Mouse (Mus musculus): Measurements from ENCODE around the gene Mapk8ip3. TPM values are rescaled to one million over a fixed set of nuclear protein-coding genes. Genes with fewer than 3 reads are reported as not detected.

Gene Mapk8ip3
- polyA plus RNA-seq, 1 experiment from 2014 or later: 90.0 TPM

DNA sequence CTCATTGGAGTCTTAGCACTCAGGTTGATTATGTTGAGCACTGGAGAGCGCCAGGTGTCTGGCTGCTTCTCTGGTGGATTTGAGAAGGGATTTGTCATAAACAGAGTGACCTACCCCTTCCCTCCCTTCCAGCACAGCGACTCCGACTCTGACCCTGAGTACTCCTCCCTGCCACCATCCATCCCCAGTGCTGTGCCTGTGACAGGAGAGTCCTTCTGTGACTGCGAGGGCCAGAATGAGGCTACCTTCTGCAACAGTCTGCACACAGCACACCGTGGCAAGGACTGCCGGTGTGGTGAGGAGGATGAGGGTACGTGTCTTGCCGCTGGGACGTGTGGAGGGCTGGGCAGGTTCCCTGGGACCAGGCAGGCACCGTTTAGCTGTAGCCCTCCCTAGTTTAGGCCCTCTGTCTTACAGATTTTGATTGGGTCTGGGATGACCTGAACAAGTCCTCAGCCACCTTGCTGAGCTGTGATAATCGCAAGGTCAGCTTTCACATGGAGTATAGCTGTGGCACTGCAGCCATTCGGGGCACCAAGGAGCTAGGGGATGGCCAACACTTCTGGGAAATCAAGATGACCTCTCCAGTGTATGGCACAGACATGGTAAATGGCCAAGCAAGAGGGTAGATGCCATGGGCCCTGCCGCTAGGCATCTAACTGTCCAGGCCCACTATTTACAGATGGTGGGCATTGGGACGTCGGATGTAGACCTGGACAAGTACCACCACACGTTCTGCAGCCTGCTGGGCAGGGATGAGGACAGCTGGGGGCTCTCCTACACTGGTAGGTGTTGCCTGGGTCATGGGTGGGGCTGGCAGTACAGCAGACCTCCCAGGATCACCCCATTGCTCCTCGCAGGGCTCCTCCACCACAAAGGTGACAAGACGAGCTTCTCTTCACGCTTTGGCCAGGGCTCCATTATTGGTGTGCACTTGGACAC is 46.4 kb downstream of the Mapk8ip3 start:
- Histone ChIP-seq H3K27ac (ENCODE audit: low read depth, low read length) (no peak overlapping the region), H3K4me1 (ENCODE audit: control insufficient read depth, insufficient read depth, low read depth, low read length) (peaks cover 40% of the 10 kb centered on the region), H3K4me3 (ENCODE audit: low read length) (no peak overlapping the region), H3K4me2 (ENCODE audit: low read length) (no peak overlapping the region), H3K9ac (ENCODE audit: low read depth, low read length) (no peak overlapping the region), H3K9me3 (ENCODE audit: control insufficient read depth, low read length) (no peaks in the 10 kb centered on the region), H3K36me3 (ENCODE audit: control insufficient read depth, insufficient read depth, low read length) (peaks cover 36% of the 10 kb centered on the region), H3K27me3 (replicated peaks; ENCODE audit: control insufficient read depth, insufficient read depth, low read length) (no peaks in the 10 kb centered on the region)
- 85% methylated on average over 19 of the region's 19 CpGs for WGBS
- ATAC-seq: no peak

GRCm38 (mm10) chr17:24888862-24889261 is 47.9 kb downstream of the Mapk8ip3 start:
- peaks cover 36% of the 10 kb centered on the region for H3K36me3 ChIP-seq (ENCODE audit: control insufficient read depth, insufficient read depth, low read length)
- H3K9ac ChIP-seq (ENCODE audit: low read depth, low read length): no peak overlapping the region; the same call in 1 of the 2 replicates
- 90% methylated on average over 3 of the region's 3 CpGs for WGBS
- H3K9me3 ChIP-seq (ENCODE audit: control insufficient read depth, low read length): no peaks in the 10 kb centered on the region
- no peaks in the 10 kb centered on the region for H3K27me3 ChIP-seq (replicated peaks; ENCODE audit: control insufficient read depth, insufficient read depth, low read length)
- H3K4me2 ChIP-seq (ENCODE audit: low read length): no peak overlapping the region
- no peak overlapping the region for H3K27ac ChIP-seq (ENCODE audit: low read depth, low read length)
- ATAC-seq: no peak
- H3K4me3 ChIP-seq (ENCODE audit: low read length): no peak overlapping the region
- peaks cover 40% of the 10 kb centered on the region for H3K4me1 ChIP-seq (ENCODE audit: control insufficient read depth, insufficient read depth, low read depth, low read length)

DNA sequence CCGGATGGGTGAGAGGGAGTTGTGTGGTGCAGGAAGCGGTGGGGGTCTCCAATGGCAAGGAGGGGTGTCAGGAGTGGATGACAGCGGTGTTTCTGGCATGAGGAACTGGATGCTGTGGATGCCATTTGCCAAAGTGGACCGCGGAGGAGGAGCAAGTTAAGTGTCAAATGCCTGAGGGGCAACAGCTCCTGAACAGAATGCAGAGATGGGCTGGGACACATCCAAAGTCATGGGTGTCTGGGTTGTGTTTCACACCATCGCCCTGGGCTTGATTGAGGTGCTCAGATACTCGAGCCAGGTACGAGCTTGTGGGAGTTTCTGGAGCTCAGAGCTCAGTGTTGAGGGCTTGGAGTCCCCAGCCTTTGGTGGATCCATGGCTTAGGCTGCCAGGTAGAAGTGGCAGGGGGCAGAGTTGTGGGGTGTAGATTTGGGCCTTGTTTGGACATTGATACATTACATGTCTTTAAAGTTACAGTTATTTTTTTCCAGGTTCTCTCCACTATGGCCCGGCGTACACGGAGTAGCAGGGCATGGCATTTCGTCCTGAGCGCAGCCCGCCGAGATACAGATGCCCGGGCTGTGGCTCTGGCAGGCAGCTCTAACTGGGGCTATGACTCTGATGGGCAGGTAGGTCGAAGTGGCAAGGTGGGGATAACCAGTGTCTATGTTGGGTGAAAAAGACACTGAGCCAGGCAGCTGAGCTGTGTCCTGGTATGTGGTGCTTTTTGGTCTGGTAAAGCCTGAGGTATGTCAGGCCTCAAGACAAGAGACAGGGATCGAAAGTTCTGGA is 49.3 kb downstream of the Mapk8ip3 start:
- no peak for ATAC-seq
- H3K27me3 ChIP-seq (replicated peaks; ENCODE audit: control insufficient read depth, insufficient read depth, low read length): no peaks in the 10 kb centered on the region
- peaks cover 27% of the 10 kb centered on the region for H3K36me3 ChIP-seq (ENCODE audit: control insufficient read depth, insufficient read depth, low read length)
- H3K4me1 ChIP-seq (ENCODE audit: control insufficient read depth, insufficient read depth, low read depth, low read length): peaks cover 31% of the 10 kb centered on the region
- H3K4me3 ChIP-seq (ENCODE audit: low read length): peak overlapping the region; percentile 88
- 70% methylated on average over 18 of the region's 18 CpGs for WGBS
- H3K27ac ChIP-seq (ENCODE audit: low read depth, low read length): no peak overlapping the region
- H3K9me3 ChIP-seq (ENCODE audit: control insufficient read depth, low read length): no peaks in the 10 kb centered on the region
- H3K9ac ChIP-seq (ENCODE audit: low read depth, low read length): peak overlapping the region; percentile 87
- peak overlapping the region; percentile 85 for H3K4me2 ChIP-seq (ENCODE audit: low read length)

DNA sequence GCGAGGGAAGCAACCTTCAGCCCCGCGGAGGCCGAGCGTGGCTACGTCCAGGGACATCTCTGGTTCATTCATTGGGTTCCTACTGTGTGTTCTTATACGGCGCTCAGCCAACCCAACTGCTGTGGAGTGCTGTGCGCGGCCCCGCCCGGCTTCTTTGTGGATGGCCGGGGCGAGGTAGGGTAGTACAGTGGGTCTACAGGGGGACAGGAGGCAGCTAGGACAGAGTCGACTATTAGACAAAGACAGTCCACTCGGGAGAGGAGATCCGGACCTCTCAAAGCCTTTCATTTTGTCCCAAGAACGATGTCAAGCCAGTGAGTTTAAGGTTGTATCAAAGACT is 49.9 kb downstream of the Mapk8ip3 start:
- 2% methylated on average over 18 of the region's 18 CpGs for WGBS
- H3K4me1 ChIP-seq (ENCODE audit: control insufficient read depth, insufficient read depth, low read depth, low read length): peaks cover 31% of the 10 kb centered on the region
- no peaks in the 10 kb centered on the region for H3K9me3 ChIP-seq (ENCODE audit: control insufficient read depth, low read length)
- peaks cover 22% of the 10 kb centered on the region for H3K36me3 ChIP-seq (ENCODE audit: control insufficient read depth, insufficient read depth, low read length)
- no peaks in the 10 kb centered on the region for H3K27me3 ChIP-seq (replicated peaks; ENCODE audit: control insufficient read depth, insufficient read depth, low read length)
- peak overlapping the region; percentile 88 for H3K4me3 ChIP-seq (ENCODE audit: low read length)
- H3K4me2 ChIP-seq (ENCODE audit: low read length): peak overlapping the region; percentile 85
- no peak; the same call in 1 of the 2 replicates for ATAC-seq
- peak overlapping the region; percentile 76 for H3K27ac ChIP-seq (ENCODE audit: low read depth, low read length)
- H3K9ac ChIP-seq (ENCODE audit: low read depth, low read length): peak overlapping the region; percentile 87

- peak; percentile 98 for ATAC-seq
- Histone ChIP-seq H3K27me3 (replicated peaks; ENCODE audit: control insufficient read depth, insufficient read depth, low read length) (no peaks in the 10 kb centered on the region), H3K4me2 (ENCODE audit: low read length) (peak within 1 kb of the TSS; percentile 96), H3K9me3 (ENCODE audit: control insufficient read depth, low read length) (no peaks in the 10 kb centered on the region), H3K27ac (ENCODE audit: low read depth, low read length) (peak within 1 kb of the TSS; percentile 76), H3K4me3 (ENCODE audit: low read length) (peak within 1 kb of the TSS; percentile 88), H3K4me1 (ENCODE audit: control insufficient read depth, insufficient read depth, low read depth, low read length) (peaks cover 31% of the 10 kb centered on the region), H3K36me3 (ENCODE audit: control insufficient read depth, insufficient read depth, low read length) (peaks cover 20% of the 10 kb centered on the region), H3K9ac (ENCODE audit: low read depth, low read length) (peak within 1 kb of the TSS; percentile 87)
- WGBS: under 1% methylated on average over 69 of the region's 69 CpGs
Measured at GRCm38 (mm10) chr17:24886134-24886931, 50.4 kb downstream of the Mapk8ip3 start, which contains the start of the genes Nubp2 and Spsb3. Gene Nubp2 (minus strand): TSS chr17:24886349. Gene Spsb3 (plus strand): TSS chr17:24886643.

DNA sequence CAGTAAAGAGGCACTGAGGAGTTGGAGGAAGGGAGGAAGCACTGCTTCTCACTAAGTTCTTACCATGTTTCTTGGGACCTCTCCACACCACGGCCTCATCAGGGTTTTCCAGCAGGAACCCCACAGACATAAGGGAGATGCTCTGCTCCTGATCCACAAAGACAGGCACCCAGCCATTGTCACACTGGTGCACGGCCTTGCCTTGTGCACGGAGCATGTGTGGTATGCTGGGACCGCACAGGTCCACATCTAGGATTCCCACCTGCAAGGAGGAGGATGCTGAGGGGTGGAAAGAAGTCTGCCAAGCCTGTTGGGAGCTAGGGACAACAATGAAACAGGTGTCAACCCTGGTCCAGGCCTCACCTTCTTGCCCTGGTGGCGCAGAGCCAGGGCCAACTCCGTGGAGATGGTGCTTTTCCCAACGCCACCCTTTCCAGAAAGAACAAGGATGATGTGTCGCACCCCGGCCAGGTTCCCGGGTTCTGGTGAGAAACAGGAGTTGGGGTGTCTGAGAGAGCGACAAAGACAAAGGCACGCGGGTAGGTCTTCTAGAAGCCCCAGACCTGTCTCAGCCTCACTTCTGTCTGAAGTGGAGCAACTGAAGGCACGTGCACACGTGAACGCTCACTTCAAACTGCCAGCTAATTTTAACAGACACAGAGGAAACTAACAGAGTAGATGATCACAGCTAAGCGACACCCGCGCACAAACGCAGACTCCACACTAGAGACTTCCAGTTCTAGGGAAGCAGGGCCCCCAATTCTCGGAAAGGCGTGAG is 51.2 kb downstream of the Mapk8ip3 start:
- H3K4me2 ChIP-seq (ENCODE audit: low read length): peak overlapping the region; percentile 96
- no peaks in the 10 kb centered on the region for H3K9me3 ChIP-seq (ENCODE audit: control insufficient read depth, low read length)
- no peak for ATAC-seq
- 26% methylated on average over 22 of the region's 22 CpGs for WGBS
- H3K36me3 ChIP-seq (ENCODE audit: control insufficient read depth, insufficient read depth, low read length): peaks cover 12% of the 10 kb centered on the region
- H3K27me3 ChIP-seq (replicated peaks; ENCODE audit: control insufficient read depth, insufficient read depth, low read length): no peaks in the 10 kb centered on the region
- H3K27ac ChIP-seq (ENCODE audit: low read depth, low read length): no peak overlapping the region
- H3K4me3 ChIP-seq (ENCODE audit: low read length): peak overlapping the region; percentile 88
- peak overlapping the region; percentile 23 for H3K9ac ChIP-seq (ENCODE audit: low read depth, low read length)
- peaks cover 31% of the 10 kb centered on the region for H3K4me1 ChIP-seq (ENCODE audit: control insufficient read depth, insufficient read depth, low read depth, low read length)

DNA sequence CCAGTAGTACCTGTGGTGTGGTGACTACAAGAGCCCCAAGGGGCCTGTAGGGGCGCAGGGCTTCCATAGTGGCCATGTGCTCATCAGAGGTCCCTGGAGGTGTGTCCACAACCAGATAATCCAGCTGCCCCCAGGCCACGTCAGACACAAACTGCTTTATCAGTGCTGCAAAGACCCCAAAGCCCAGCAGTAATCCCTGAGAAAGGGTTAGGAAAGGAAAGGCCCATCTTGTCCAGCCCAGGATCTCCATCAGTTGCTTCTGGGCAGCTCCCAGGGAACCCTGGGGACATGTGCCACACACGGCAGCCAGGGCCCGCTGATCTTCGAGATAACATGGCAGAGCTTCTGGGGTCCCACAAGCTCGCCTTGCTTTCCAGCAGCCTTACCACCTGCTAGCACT is 52.4 kb downstream of the Mapk8ip3 start:
- Histone ChIP-seq H3K27ac (ENCODE audit: low read depth, low read length) (no peak overlapping the region), H3K27me3 (replicated peaks; ENCODE audit: control insufficient read depth, insufficient read depth, low read length) (no peaks in the 10 kb centered on the region), H3K4me1 (ENCODE audit: control insufficient read depth, insufficient read depth, low read depth, low read length) (peaks cover 28% of the 10 kb centered on the region), H3K4me2 (ENCODE audit: low read length) (no peak overlapping the region), H3K36me3 (ENCODE audit: control insufficient read depth, insufficient read depth, low read length) (peaks cover 10% of the 10 kb centered on the region; the same call in 1 of the 2 replicates), H3K4me3 (ENCODE audit: low read length) (no peak overlapping the region), H3K9ac (ENCODE audit: low read depth, low read length) (no peak overlapping the region), H3K9me3 (ENCODE audit: control insufficient read depth, low read length) (no peaks in the 10 kb centered on the region)
- no peak for ATAC-seq
- WGBS: 92% methylated on average over 6 of the region's 6 CpGs

DNA sequence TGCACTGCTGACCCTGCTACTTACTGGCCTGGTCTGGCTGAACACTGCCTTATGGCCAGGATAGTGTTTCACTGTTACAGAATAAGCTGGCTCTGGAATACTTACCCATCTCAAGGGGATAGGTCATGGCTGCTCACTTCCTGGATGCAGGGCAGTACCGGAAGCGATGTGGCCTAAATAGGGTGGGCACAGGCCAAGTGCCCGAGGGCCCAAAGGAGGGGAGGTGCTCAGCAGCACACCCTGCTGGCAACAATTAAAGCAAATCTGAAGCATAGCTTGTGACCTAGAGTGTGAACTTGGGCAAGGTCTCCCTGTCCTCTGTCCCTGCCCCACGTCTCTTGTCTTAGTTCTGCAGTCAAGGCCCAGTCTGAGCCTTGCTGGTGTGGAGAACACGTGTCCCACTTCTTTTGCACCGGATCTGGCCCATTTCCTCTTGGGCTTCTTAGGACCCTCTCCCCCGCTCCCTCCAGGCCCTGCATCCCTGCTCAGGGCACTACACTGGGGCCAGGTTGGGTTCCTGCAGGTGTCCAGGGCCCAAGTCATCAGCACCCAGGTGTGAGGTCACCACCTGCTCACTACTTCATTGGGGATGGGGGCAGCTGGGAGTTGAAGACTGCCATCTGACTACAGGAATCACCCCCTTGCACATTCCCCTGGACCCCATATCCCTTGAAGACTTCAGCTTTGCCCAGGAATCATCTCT is 54.9 kb downstream of the Mapk8ip3 start:
- no peak for ATAC-seq

More for the DNA sequence above, 54.9 kb downstream of the Mapk8ip3 start:
- Histone ChIP-seq H3K9ac (ENCODE audit: low read depth, low read length) (no peak overlapping the region), H3K4me3 (ENCODE audit: low read length) (no peak overlapping the region), H3K4me2 (ENCODE audit: low read length) (no peak overlapping the region), H3K4me1 (ENCODE audit: control insufficient read depth, insufficient read depth, low read depth, low read length) (peaks cover 10% of the 10 kb centered on the region), H3K36me3 (ENCODE audit: control insufficient read depth, insufficient read depth, low read length) (peaks cover 3% of the 10 kb centered on the region; the same call in 1 of the 2 replicates), H3K27me3 (replicated peaks; ENCODE audit: control insufficient read depth, insufficient read depth, low read length) (no peaks in the 10 kb centered on the region), H3K27ac (ENCODE audit: low read depth, low read length) (no peak overlapping the region), H3K9me3 (ENCODE audit: control insufficient read depth, low read length) (no peaks in the 10 kb centered on the region)
- WGBS: 49% methylated on average over 7 of the region's 7 CpGs
